10 mouse cellular contexts compared by ENCODE assay signal in genomic region chr13:24629073-24629621, GRCm38 (mm10). TPM values are rescaled to one million over a fixed set of nuclear protein-coding genes. Genes with fewer than 3 reads are reported as not detected.
DNase-seq lines count a peak whose midpoint lies in the region; ATAC-seq and TF ChIP-seq lines count a peak whose summit lies in the region.
"Had no signal": no experiment of that assay in that cellular context is flagged by ENCODE, and none has a peak within 500 bp of the region (broad histone marks: within the 10 kb centered on the region; RNA-seq: fewer than 3 reads in every experiment).

No protein-coding gene starts in this region.

- H3K9ac ChIP-seq in forebrain, embryonic 11.5 days (ENCODE audit: low read length): no peak overlapping the region
- H3K9ac ChIP-seq in heart, embryonic 13.5 days: 0 out of 2 replicates have a peak overlapping the region, but pooled peaks have one; percentile 16
- H3K9ac ChIP-seq in intestine, embryonic 15.5 days: no peak overlapping the region
- H3K9ac ChIP-seq: liver, embryonic 14.5 days had no signal

- 60% methylated on average over 6 of the region's 6 CpGs for whole genome bisulfite sequencing in forebrain, embryonic 11.5 days
- WGBS in heart, embryonic 13.5 days: 29% methylated on average over 6 of the region's 6 CpGs
- whole genome bisulfite sequencing in midbrain, embryonic 10.5 days: 66% methylated on average over 6 of the region's 6 CpGs
- 67% methylated on average over 6 of the region's 6 CpGs for WGBS in intestine, embryonic 15.5 days

- H3K4me3 ChIP-seq in forebrain, embryonic 11.5 days (ENCODE audit: low read depth, low read length): no peak overlapping the region
- H3K4me3 ChIP-seq in heart, embryonic 13.5 days: no peak overlapping the region
- no peak overlapping the region for H3K4me3 ChIP-seq in midbrain, embryonic 10.5 days
- H3K4me3 ChIP-seq in intestine, embryonic 15.5 days (replicated peaks): no peak overlapping the region

- peak; percentile 91 for DNase-seq in brain, embryonic 14.5 days (ENCODE audit: low read depth)
- DNase-seq in forebrain, embryonic 11.5 days (ENCODE audit: low spot score): no peak
- DNase-seq in midbrain, embryonic 10.5 days (ENCODE audit: low spot score): no peak
- DNase-seq in cerebellum, postnatal 14 days: no peak
- no peak for DNase-seq in left cerebral cortex, postnatal 14 days (ENCODE audit: low spot score in 2 of 2)
- DNase-seq: kidney, adult 2 months; thymus, adult 2 months had no signal

- no peaks in the 10 kb centered on the region for H3K9me3 ChIP-seq in forebrain, embryonic 11.5 days (ENCODE audit: control insufficient read depth, low read length)
- no peaks in the 10 kb centered on the region for H3K9me3 ChIP-seq in heart, embryonic 13.5 days
- no peaks in the 10 kb centered on the region for H3K9me3 ChIP-seq in midbrain, embryonic 10.5 days (replicated peaks)
- H3K9me3 ChIP-seq in intestine, embryonic 15.5 days: no peaks in the 10 kb centered on the region

- H3K27me3 ChIP-seq in forebrain, embryonic 11.5 days (ENCODE audit: control insufficient read depth, insufficient read depth, low read length): no peaks in the 10 kb centered on the region
- 0 out of 2 replicates have a peak, but pooled peaks cover 2% of the 10 kb centered on the region for H3K27me3 ChIP-seq in heart, embryonic 13.5 days (replicated peaks)
- 0 out of 2 replicates have a peak, but pooled peaks cover 8% of the 10 kb centered on the region for H3K27me3 ChIP-seq in midbrain, embryonic 10.5 days (ENCODE audit: low read depth, poor library complexity, severe bottlenecking)
- H3K27me3 ChIP-seq in intestine, embryonic 15.5 days (replicated peaks): no peaks in the 10 kb centered on the region

- H3K27ac ChIP-seq in forebrain, embryonic 11.5 days (ENCODE audit: low read depth, low read length): peak overlapping the region; percentile 55
- peak overlapping the region; percentile 67 for H3K27ac ChIP-seq in heart, embryonic 13.5 days (replicated peaks)
- peak overlapping the region; percentile 71 for H3K27ac ChIP-seq in midbrain, embryonic 10.5 days (replicated peaks)
- H3K27ac ChIP-seq in intestine, embryonic 15.5 days: no peak overlapping the region
- H3K27ac ChIP-seq: liver, embryonic 14.5 days had no signal

- no peaks in the 10 kb centered on the region for H3K36me3 ChIP-seq in forebrain, embryonic 11.5 days (ENCODE audit: control insufficient read depth, insufficient read depth, low read length)
- no peaks in the 10 kb centered on the region for H3K36me3 ChIP-seq in heart, embryonic 13.5 days
- H3K36me3 ChIP-seq in midbrain, embryonic 10.5 days: no peaks in the 10 kb centered on the region
- H3K36me3 ChIP-seq in intestine, embryonic 15.5 days: no peaks in the 10 kb centered on the region

- H3K4me2 ChIP-seq in forebrain, embryonic 11.5 days (ENCODE audit: low read depth, low read length, severe bottlenecking): no peak overlapping the region; the same call in 1 of the 2 replicates
- H3K4me2 ChIP-seq in heart, embryonic 13.5 days: 0 out of 2 replicates have a peak overlapping the region, but pooled peaks have one; percentile 10
- no peak overlapping the region for H3K4me2 ChIP-seq in intestine, embryonic 15.5 days (replicated peaks)

- peaks cover 5% of the 10 kb centered on the region; the same call in 1 of the 2 replicates for H3K4me1 ChIP-seq in forebrain, embryonic 11.5 days (replicated peaks; ENCODE audit: control insufficient read depth, insufficient read depth, low read length)
- peaks cover 47% of the 10 kb centered on the region for H3K4me1 ChIP-seq in heart, embryonic 13.5 days
- H3K4me1 ChIP-seq in midbrain, embryonic 10.5 days: peaks cover 44% of the 10 kb centered on the region
- H3K4me1 ChIP-seq in intestine, embryonic 15.5 days (replicated peaks): no peaks in the 10 kb centered on the region

- ATAC-seq in forebrain, embryonic 11.5 days (replicated peaks; ENCODE audit: low FRiP score): peak; percentile 81
- no peak for ATAC-seq in heart, embryonic 13.5 days (ENCODE audit: extremely low read depth, insufficient number of reproducible peaks, low FRiP score, low TSS enrichment)
- ATAC-seq in intestine, embryonic 15.5 days: no peak

- no peak for TF ChIP-seq POLR2A in brain, embryonic 14.5 days (IDR thresholded peaks at IDR 0.05; ENCODE audit: borderline replicate concordance, extremely low read depth, insufficient read depth, insufficient read length, poor library complexity, severe bottlenecking)

- intact Hi-C loops in left cerebral cortex, postnatal 14 days (cut with DNase I): no loop called here

- TF ChIP-seq CTCF in brain, embryonic 14.5 days (IDR thresholded peaks at IDR 0.05; ENCODE audit: borderline replicate concordance, extremely low read depth, insufficient read depth, insufficient read length): no peak

RNA-seq across cellular contexts. Expression of gene Ripor2, which starts 47.2 kb away (rescaled TPM):
- 29.5 and 32.0 TPM in 2 replicates for polyA plus RNA-seq in brain, embryonic 14.5 days (2012; rRNA removed)
- 7.3 and 9.5 TPM in 2 replicates for polyA plus RNA-seq in forebrain, embryonic 11.5 days (2014; fragmentation: Nextera tagmentation; extraction: Ambion mirVana)
- 10.1 and 10.8 TPM in 2 replicates for polyA plus RNA-seq in heart, embryonic 13.5 days (2015; fragmentation: Nextera tagmentation; extraction: Ambion mirVana)
- 3.5 and 6.6 TPM in 2 replicates for polyA plus RNA-seq in midbrain, embryonic 10.5 days (2016; fragmentation: Nextera tagmentation; extraction: Ambion mirVana)
- polyA plus RNA-seq in intestine, embryonic 15.5 days (2015; fragmentation: Nextera tagmentation; extraction: Ambion mirVana): 1.7 and 1.9 TPM in 2 replicates
- total RNA-seq in left cerebral cortex, postnatal 14 days (2021): 10 to 100 TPM; 74.2 to 75.5 TPM
